Mouse (Mus musculus) layer of hippocampus, adult 18-20 months (tissue): ENCODE results near the gene Plcd1. TPM values are rescaled to one million over a fixed set of nuclear protein-coding genes. Genes with fewer than 3 reads are reported as not detected.
A peak's percentile ranks its signal among the peaks of the same experiment; 100 is the strongest.

Source experiments
- DNase-seq, 2 experiments: peaks; one replicate each; pipeline ENCODE4 v3.0.0; 2022; ENCODE audit warnings: low spot score in 2 of 2
- long read RNA-seq: library from polyadenylated mRNA; stranded (forward); transcript quantifications from one replicate; pipeline ENCODE4 v2.0.0, GENCODE M21; 2021
- total RNA-seq, 2 experiments: library from RNA; stranded (reverse); gene quantifications; 2 replicates each; pipeline ENCODE4 v1.2.3; 2021

Gene Plcd1
- 1 to 10 TPM; 8.4 to 9.1 TPM for total RNA-seq
- long read RNA-seq, transcript Plcd1-201 (15 exons, 2,657 nt), result major isoform, 9 of 13 reads
- long read RNA-seq, partial matches to known transcripts, result 0 of 13 reads
- long read RNA-seq, other reads (novel, unspliced or antisense), result 4 of 13 reads

DNA sequence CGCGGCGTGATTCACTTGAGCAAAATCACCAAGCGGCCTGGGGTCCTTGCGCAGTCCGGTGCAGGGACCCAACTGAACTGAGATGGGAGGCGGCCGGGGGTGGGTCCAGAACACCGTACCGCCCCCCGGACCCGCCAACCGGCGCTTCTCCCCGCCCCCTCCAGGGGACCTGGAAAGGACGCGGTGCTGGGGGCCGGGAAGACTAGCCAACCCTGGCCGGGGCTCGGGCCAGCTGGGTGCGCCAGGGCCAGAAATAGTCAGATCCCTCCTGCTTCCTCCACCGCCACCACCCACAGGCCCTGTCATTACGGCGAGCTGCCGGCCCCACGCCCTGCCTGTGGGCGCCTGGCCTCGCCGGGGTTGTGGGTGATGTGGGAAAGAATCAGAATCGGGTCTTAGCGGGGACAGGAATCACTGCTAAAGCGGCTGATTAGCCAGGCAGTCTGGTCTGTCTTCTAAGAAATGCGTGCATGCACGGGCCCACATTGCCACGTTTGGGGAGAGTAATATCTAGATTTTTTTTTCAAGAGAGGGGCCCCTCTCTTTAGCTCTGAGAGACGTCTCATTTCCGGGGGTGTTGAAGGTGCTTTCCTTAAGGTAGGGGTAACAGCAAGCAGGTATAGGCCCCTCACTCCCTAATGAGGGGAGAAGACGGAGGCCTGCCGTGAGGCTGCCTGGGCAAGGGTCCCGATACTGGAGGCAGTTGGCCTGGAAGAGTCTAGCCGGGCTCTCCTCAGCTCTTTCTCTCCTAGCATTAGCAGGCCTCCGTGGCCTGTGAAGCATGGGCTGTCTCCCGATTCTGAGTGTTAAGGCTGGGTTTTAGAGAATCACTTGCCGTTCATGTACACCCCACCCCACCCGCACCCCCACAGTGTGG is at the start of gene Plcd1:
Plcd1 (minus strand) TSS at position 84 of the 877 bp plus-strand sequence.
- peak; percentile 70 to 81 for DNase-seq

DNA sequence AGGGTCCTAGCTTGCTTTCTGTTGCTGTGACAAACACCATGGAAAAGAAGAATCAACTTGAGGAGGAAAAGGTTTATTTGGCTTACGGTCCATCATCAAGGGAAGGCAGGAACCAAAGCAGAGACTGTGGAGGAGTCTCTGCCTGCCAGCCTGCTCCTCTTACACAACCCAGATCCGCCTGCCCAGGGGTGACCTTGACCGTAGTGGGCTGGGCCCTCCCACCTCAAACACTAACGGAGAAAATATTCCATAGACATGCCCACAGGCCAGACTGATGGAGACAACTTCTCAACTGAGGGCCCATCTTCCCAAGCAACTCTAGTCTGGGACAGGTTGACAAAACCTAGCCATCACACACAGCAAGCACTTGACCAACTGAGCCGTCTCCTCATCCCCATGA is 48.8 kb upstream of the Plcd1 start:
- DNase-seq, result no peak

DNA sequence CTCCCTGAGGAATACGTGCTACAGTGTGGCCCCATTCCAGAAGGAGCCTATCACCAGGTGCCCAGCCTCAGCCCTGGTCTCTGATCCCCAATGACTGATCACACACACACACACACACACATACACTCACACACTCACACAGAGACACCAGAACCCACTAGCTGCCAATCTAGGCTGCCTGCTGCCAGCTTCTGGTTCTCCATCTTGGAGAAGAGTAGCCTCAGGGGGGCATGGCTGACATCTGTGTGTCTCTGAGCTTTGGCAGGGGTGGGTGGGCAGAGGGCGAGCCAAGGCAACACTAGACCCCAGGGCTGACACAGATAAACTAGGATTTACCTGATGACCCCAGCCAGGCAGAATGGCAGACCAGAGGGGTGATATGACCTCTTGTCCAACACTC is 45.5 kb upstream of the Plcd1 start:
- DNase-seq, result no peak

DNA sequence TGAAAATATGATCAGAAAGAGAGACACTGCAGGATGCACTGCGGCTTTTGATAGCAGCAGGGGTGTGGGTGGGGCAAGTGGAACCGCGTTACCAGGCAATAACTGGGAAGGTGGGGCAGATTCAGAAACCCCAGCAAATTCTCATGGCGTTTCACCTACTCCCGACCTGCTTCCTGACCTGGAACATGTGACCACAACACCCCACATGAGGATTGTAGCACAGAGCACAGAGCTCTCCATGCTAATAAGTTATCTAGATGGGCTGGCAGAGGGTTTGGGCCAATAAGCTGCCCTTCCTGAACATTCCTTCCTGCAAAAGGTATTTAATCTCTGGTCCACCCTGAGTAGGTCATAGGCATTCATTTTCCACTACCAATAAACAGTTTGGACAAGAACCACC is 37.4 kb upstream of the Plcd1 start:
- DNase-seq, result peak in 1 of 2 experiments; percentile 10

DNA sequence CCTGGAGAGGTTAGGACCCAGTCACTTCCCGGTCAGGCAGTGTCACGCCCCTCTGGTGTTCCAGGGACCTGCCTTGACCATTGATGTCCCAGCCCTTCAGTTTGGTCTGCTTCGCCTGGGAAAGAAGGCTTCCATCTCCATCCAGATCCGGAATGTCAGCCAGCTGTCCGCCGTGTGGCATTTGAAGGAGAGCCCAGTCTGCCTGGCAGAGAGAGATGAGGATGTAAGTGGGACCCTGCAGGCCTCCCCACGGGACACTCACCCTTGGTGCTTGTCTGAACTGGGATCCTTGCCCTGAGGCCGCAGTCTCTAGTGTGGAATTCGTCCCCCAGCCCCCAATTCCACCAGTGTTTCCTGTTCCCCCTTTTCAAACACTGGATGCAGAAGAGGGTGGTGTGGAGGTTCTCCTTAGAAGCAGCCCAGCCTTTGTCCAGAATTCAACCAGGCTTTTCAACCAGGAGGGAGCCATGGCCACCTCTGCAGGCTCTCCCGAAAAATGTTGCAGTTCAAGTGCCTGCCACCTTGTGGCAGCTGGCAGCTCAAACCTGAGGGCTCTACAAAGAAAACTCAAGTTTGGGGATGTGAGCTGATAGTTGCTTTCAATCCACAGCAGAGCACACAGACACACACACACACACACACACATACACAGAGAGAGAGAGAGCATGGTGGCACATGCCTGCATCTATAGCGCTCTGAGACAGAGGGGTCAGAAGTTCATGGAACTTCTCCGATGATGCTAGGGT is 35.3 kb upstream of the Plcd1 start:
- no peak for DNase-seq

DNA sequence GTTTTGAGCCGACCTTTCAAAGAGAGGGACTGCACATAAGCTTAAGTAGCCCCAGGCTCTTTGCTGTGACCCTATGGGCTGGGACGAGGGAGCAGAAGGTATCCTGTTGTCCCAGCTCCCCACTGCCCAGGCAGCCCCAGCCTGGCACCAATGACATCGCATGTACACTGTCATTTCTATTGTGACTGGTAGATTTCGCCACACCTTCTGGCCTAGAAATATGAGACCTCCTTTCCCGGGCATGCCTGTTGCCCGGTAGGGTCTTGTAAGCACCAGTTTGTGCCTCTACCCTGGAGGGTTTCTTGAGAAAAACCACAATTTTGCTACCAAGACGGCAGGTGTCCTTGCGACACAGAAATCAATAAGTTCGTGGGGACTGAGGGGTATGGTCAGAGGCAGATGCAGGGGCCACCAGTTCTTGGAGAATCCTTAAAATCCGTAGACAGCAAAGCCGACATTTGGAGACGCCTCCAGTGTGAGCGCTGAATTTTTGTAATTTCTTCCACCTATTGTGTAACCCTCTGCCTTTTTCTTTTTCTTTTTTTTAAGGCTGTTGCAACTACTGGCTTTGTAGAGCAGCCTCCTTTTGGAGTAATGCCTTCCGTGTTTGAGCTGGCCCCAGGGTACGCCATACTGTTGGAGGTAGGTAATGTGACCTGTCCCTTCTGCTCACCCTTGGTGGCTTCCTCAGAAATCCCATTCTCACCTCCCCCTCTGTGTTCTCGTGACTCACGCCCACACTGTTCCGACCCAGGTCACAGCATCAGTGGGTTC is 29.5 kb upstream of the Plcd1 start:
- DNase-seq, result no peak

DNA sequence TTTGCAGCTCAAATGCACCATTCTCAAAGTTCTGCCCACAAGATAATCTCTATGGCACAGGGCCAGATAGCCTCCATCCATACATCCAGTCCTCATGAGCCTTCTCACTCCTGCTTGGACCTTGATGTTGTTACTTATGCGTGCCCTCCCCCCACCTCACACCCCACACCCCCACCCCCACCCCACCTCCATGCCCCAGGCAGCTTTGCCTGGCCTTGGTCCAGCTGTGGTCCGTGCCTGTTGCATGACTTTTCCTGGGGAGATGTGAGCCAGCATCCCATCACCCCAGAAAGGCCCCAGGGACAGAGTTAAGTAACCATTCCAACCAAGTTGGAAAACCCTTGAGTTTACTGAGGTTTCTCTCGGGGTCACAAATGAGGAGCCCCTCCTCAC is 26.9 kb upstream of the Plcd1 start:
- no peak for DNase-seq

DNA sequence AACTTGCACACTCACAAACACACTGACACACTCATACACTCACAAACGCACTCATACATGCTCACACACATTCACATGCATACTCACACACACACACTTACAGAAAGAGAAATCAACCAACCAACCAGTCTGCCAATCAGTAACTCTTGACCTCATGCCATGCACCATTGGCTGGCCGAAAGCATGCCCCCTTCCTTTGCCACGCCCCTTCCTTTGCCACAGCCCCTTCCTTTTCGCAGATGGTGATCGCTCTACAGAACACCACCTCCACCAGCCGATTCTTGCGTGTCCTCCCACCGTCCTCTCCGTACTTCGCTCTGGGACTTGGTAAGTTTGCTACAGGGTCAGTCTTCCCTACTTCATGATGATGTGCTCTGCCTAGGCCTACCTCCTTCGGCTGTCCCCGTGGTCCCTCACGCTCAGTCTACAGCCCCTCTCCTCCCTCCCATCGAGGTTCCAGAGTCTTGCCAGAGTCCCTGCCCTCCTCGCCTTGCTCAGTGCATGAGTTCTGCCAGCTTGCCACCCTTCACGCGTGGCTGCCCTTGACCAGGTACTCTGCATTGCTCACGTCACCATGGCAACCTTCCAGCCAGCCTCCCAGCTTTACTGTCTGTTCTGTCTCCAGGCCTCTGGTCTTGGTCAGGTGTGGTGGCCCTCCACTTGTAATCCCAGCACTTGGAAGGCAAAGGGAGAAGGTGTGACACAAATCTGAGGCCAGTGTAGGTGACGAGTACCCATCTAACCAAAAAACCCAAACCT is 26.3 kb upstream of the Plcd1 start:
- DNase-seq, result no peak

DNA sequence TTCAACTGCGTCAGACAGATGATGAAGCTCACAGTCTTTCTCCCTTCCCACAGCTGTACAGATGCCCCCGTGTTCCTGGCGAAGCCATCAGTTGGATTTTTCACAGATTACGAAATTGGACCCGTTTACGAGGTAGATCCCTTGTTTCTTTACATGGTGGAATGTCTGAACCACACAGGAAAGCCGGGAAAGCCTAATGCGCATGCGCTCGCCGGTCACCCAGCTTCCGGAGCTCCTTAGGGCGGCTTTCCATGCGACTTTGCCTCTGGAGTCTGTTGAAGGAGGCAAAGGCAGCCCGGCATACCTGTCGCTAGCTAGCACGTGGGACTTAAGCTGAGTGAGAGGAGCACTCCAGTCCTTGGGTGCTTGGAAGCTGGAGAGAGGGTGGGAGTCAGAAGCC is 21.6 kb upstream of the Plcd1 start:
- DNase-seq, result no peak

DNA sequence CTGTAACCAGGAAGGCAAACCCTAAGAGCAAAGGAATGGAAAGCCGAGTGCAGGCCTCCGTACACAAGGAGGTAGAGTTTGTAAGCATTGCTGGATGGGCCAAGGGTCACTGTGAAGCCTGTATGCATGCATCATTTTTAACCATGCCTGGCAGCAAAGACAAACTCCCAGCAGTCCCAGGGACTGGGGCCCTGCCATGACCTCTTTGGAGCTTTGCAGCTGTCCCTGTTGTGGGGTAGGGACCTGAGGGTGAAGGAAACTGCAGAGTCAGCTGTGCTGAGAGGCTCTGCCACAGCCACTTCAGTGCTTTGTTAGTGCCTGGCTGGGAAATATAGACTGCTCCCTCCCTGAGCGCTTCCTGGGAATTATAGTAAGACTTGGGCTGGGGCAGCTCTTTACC is 17.3 kb upstream of the Plcd1 start:
- DNase-seq, result no peak

DNA sequence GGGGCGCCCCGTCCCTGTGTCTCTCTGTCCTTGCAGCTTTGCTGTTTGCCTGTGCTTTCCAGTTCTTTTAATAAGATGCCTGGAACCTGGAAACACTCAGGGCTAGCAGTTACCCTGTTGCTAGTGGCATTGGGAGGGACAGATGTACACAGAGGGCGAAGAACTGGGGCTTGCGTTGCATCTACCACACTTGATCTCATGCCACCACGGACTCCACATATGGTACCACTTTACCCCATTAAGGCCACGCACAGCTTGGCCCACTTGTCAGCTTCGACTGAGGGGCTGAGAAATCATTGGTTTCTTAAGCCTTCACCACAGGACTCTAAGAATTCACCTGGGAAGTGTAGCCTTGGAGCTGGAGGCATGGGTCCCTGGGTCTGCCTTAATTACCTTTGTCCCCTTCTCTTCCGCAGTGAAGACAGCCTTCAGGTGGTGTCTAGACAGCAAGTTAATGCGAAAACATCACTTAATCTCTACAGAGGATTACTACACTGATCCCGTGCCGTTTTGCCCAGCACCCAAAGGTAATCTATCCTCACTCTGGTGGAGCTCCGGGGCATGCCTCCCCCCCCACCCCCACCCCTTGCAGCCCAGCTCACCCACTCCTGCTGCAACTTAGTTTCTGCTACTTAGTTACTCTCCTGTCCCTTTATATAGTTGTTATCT is 16.5 kb upstream of the Plcd1 start:
- DNase-seq, result no peak

DNA sequence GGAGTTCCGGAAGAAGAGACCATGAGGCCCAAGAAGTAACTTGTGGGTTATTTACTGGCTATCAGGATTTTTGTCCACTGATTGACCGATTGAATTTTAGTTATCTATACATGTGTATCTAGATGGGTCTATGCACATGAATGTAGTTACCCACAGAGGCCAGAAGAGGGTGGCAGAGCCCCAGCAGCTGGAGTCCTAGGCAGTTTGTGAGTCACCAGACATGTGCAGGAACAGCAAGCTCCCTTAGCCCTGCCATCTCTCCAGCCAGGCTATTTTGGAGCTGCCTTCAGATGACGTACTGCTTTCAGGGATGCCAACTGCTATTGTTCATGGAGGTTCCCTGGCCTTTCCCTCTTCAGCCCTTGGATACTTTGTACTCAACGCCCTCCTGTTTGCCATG is 14.3 kb upstream of the Plcd1 start:
- DNase-seq, result peak in 1 of 2 experiments; percentile 59

DNA sequence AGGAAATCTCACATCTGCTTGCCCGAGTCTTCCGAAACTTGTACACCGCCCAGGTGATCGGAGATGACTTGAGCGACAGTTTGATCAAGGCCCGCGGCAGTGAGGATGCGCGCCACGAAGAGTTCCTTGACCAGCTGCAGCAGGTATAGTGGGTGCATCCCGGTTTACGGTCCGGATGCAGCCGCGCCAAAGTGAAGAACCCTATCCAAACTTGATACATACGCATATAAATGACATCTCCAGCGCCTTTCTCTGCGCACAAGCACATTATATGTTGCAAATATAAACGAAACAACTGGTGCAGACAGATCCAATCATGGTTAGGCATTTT is 9.4 kb upstream of the Plcd1 start:
- DNase-seq, result no peak

DNA sequence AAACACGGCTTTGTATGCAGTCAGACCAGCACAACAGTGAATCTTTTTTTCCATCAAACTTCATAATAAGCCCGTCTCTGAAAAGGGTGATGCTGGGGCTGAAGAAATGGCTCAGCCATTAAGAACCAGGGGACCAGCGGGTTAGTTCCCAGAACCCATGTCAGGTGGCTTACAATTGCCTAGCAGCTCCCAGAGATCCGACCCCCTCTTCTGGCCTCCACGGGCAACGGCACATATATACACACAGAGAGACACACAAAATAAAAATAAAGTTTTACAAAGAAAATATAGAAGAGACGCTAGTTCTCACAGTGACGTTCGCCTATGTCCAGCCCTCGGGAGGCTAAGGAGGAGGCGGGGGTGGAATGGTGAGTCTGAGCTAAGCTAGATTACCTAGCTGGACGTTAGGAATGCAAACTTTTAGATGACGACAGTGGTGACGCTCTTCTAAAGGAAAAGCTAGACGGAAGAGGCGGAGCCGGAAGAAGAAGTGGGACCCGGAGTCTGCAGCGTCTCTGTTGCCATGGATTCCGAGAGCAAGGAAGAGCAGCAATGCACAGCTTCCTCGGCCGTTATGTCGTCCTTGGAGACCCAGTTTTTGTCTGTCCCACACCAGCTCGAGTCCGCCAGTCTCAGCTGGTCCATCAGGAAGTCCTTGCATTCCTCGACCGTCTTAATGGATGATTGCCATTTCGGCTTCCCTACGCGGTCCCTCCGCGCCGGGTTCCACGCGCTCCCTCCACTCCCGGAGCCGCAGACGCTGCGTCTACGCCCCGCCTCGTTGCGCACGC is 8.9 kb upstream of the Plcd1 start, which contains the start of gene Dlec1:
Dlec1 (plus strand) TSS at position 487 of the 791 bp plus-strand sequence.
- peak; percentile 76 to 84 for DNase-seq

DNA sequence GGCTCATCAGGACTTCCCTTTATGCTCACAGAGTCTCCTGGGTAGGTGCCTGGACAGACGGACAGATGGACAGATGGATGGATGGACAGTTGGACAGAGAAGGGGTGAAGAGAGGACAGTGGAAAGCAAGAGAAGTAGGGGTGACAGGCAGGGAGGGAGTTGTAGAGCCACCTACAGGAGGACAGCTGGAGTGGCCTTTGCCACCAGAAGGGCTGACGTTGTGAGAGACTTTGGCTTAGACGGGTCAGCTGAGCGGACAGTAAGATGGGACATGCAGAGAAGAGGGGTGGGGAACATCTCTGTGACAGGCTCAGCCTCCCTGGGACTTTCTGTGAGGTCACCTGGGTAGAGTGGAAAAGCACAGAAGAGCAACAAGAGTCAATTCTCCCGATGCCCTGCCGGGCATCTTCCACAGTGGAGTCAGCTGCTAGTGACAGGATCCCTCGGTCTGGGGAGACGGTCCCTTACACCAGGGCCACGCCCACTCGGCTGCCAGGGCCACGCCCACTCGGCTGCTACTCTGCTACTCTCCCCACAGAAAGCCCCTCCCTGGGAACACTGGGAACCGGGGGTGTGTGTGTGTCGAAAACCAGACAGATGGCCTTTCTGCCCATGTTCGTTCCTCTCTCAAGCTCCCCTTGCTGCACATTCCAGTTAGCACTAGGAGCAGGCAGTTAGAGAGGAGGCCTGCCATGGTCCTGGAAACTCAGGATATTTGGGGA is 7.0 kb upstream of the Plcd1 start:
- DNase-seq, result peak; percentile 73 to 87

DNA sequence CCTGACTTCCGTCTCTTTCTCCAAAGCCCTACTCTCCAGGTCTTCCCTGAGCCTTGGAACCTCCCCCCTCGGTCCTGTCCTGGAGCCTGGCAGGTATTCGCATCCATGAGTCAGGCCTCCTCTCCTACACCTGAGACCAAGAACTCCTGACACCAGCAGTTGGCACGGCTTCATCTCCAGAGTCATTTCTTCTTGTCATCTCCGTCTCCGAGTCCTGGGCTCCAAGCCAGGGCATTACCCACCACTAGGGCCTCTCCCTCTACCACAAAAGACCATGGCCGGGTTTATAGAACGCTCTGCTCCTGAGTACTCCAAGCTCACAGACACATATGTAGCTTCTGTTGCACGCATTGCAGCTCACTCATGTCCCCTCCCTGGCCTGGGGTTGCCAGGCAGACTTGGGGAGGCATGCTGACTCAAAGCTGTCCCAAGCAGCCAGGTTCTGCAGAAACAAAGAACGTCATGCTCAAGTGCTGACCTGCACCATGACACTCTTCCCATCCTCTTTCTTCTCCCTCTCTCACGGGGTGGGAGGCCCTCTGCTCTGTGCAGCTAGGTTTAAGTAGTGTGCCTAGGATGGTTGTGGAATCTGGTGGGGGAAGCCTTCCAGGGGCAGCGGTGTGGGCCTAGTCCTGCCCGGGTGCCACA is 1.3 kb upstream of the Plcd1 start:
- no peak for DNase-seq

DNA sequence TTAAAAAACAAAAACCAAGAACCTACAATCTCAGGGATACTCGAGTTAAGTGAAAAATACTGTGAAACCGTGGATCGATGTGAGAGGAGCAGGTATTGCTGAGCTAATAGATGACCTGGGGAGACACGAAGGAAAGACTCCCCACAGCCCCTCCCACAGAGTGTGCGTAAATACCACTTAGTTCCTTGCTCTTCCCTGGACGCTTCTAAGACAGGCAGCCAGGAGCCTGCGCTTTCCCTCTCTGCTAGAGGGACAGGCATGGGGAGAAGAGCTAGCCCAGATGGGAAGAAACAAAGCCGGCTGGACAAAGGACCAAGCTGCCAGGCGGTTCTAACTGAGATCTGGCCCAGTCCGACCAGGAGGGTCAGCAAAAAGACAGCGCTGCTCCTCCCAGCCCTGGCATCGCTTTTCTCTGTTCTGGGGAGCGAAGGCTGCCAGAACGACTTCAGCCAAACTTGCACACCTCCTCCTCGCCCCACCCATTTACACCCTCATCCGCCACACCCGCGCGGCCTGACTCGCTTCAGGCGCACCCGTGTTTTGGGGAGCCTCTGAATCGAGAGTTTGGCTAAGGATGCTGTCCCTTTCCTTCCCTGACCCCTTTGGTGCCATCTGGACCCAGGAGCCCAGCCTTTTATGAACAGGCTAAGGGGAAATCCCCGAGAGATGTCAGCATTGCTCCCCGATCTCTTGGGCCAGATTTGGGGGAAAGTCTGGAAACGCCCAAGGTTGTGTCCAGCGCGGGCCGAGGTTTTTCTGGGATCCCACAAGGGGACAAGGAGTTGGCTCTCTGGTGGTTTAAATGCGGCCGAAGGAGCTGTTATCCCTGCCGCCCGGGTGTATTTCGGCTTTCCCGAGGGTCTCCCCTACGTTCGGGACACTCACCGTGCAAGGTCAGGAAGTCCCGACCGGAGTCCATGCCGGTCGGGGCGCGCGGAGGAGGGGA is 556 bp downstream of the Plcd1 start:
- no peak for DNase-seq
